Mouse (Mus musculus) ES-E14 (cell line): Measurements from ENCODE around the gene Asb8. TPM values are rescaled to one million over a fixed set of nuclear protein-coding genes. Genes with fewer than 3 reads are reported as not detected.
A peak's percentile ranks its signal among the peaks of the same experiment; 100 is the strongest.

ENCODE experiments used
- DNase-seq: peaks from one replicate; pipeline ENCODE4 v3.0.0-alpha.2; 2013; ENCODE audit warnings: low read depth, low spot score
- H3K27ac ChIP-seq: 2 replicates; pipeline ENCODE4 v1.5.1; 2012; ENCODE audit warnings: low read depth, mild to moderate bottlenecking, low read length, moderate library complexity, mixed read lengths; ENCODE audit not compliant: poor library complexity, insufficient read depth, severe bottlenecking
- H3K36me3 ChIP-seq: 2 replicates; pipeline ENCODE4 v1.6.1; 2012; ENCODE audit warnings: mild to moderate bottlenecking, low read length, moderate library complexity, mixed read lengths; ENCODE audit not compliant: control insufficient read depth, poor library complexity, insufficient read depth, severe bottlenecking
- H3K4me1 ChIP-seq, 2 experiments: fragments of 150-350 bp in 1 of 2; sonication (generic) in 1 of 2; 2 replicates each; pipeline ENCODE4 v1.6.1; 2012; ENCODE audit warnings: low read length in 2 of 2, mild to moderate bottlenecking in 1 of 2, mixed read lengths in 1 of 2; ENCODE audit not compliant: control insufficient read depth in 2 of 2, insufficient read depth in 2 of 2, poor library complexity in 1 of 2
- H3K4me3 ChIP-seq, 2 experiments: fragments of 150-350 bp in 1 of 2; sonication (generic) in 1 of 2; 2 replicates each; pipeline ENCODE4 v1.5.1; 2012; ENCODE audit warnings: low read length in 2 of 2, low read depth in 1 of 2, mild to moderate bottlenecking in 1 of 2, mixed read lengths in 1 of 2; ENCODE audit not compliant: insufficient read depth in 1 of 2, poor library complexity in 1 of 2, severe bottlenecking in 1 of 2
- H3K9ac ChIP-seq: 2 replicates; pipeline ENCODE4 v1.6.1; 2012; ENCODE audit warnings: low read depth, mild to moderate bottlenecking, low read length, mixed read lengths; ENCODE audit not compliant: poor library complexity, insufficient read depth, severe bottlenecking
- H3K9me3 ChIP-seq: fragments of 150-350 bp; sonication (generic); 2 replicates; pipeline ENCODE4 v1.6.1; 2012; ENCODE audit warnings: low read depth, mild to moderate bottlenecking, low read length; ENCODE audit not compliant: control insufficient read depth, insufficient read depth
- CHD2 ChIP-seq: IDR thresholded peaks from 2 replicates; pipeline ENCODE4 v1.6.1; 2014; ENCODE audit warnings: mild to moderate bottlenecking, low read depth, low read length, inconsistent platforms
- HCFC1 ChIP-seq: IDR thresholded peaks from 2 replicates; pipeline ENCODE4 v1.6.1; 2012; ENCODE audit warnings: low read length, inconsistent platforms, borderline replicate concordance; ENCODE audit not compliant: insufficient read depth
- MAFK ChIP-seq: IDR thresholded peaks from 2 replicates; pipeline ENCODE4 v1.6.1; 2014; ENCODE audit warnings: mild to moderate bottlenecking, low read depth, low read length, inconsistent platforms; ENCODE audit not compliant: insufficient read depth
- ZC3H11A ChIP-seq: IDR thresholded peaks from 2 replicates; pipeline ENCODE4 v1.6.1; 2012; ENCODE audit warnings: low read depth, mild to moderate bottlenecking, inconsistent platforms, low read length, borderline replicate concordance
- ZNF384 ChIP-seq: IDR thresholded peaks from 2 replicates; pipeline ENCODE4 v1.6.1; 2012; ENCODE audit warnings: low read depth, low read length, inconsistent platforms
- in situ Hi-C, 2 experiments: fragments of 600-800 bp; cut with MboI; formaldehyde crosslinking; loops; one replicate each; pipeline ENCODE4 v1.15.1; 2025; ENCODE audit warnings: low sequenced_read_pairs in 2 of 2, inconsistent platforms in 1 of 2; ENCODE audit not compliant: unreplicated experiment in 2 of 2
- total RNA-seq: library from RNA; depleted of rRNA; stranded (reverse); fragments of 300-350 nt; gene quantifications from 2 replicates; pipeline ENCODE4 v1.2.3, GENCODE M21; 2012

The Asb8 gene
- total RNA-seq, 1 experiment = 12.5 TPM

GRCm38 (mm10) chr15:98184456-98184855, 19.0 kb upstream of the Asb8 start:
- Histone ChIP-seq H3K9ac (no peak overlapping the region), H3K27ac (no peak overlapping the region), H3K9me3 (no peaks in the 10 kb centered on the region), H3K4me3 (no peak overlapping the region), H3K36me3 (no peaks in the 10 kb centered on the region), H3K4me1 (0 out of 4 replicates have a peak, but pooled peaks cover 0 to 2% of the 10 kb centered on the region in 2 experiments)
- in situ Hi-C loops = no loop called here
- TF ChIP-seq CHD2 = no peak
- no peak for TF ChIP-seq ZC3H11A
- no peak for TF ChIP-seq MAFK
- no peak for TF ChIP-seq HCFC1
- DNase-seq = no peak

GRCm38 (mm10) chr15:98181856-98182570, 16.6 kb upstream of the Asb8 start:
- no peak for TF ChIP-seq MAFK
- TF ChIP-seq ZNF384 = no peak
- no peak for TF ChIP-seq HCFC1
- no peak for TF ChIP-seq ZC3H11A
- no peak for TF ChIP-seq CHD2
- in situ Hi-C loops = no loop called here
- H3K9ac ChIP-seq = no peak overlapping the region
- no peak overlapping the region for H3K27ac ChIP-seq
- 0 out of 4 replicates have a peak, but pooled peaks cover 0 to 2% of the 10 kb centered on the region in 2 experiments for H3K4me1 ChIP-seq
- H3K36me3 ChIP-seq = no peaks in the 10 kb centered on the region
- no peaks in the 10 kb centered on the region for H3K9me3 ChIP-seq
- H3K4me3 ChIP-seq = no peak overlapping the region
- DNase-seq = no peak

- Histone ChIP-seq H3K27ac (no peak overlapping the region), H3K9ac (peak overlapping the region; percentile 53; the same call in 1 of the 2 replicates), H3K9me3 (no peaks in the 10 kb centered on the region), H3K4me3 (peak overlapping the region; percentile 49 to 78), H3K4me1 (0 out of 4 replicates have a peak, but pooled peaks cover 0 to 2% of the 10 kb centered on the region in 2 experiments), H3K36me3 (no peaks in the 10 kb centered on the region)
- peak; percentile 55; the same call in 1 of the 2 replicates for TF ChIP-seq ZC3H11A
- TF ChIP-seq ZNF384 = peak; percentile 78
- no peak for TF ChIP-seq HCFC1
- peak; percentile 88 for DNase-seq
- in situ Hi-C loops = no loop called here
Observed at GRCm38 (mm10) chr15:98181132-98181711, 15.8 kb upstream of the Asb8 start.

GRCm38 (mm10) chr15:98180567-98181131, 15.2 kb upstream of the Asb8 start:
- TF ChIP-seq MAFK = no peak
- TF ChIP-seq ZNF384 = no peak
- TF ChIP-seq HCFC1 = no peak
- TF ChIP-seq CHD2 = no peak
- TF ChIP-seq ZC3H11A = no peak
- Histone ChIP-seq H3K4me3 (peak overlapping the region; percentile 49 to 78), H3K4me1 (0 out of 4 replicates have a peak, but pooled peaks cover 0 to 2% of the 10 kb centered on the region in 2 experiments), H3K9ac (peak overlapping the region; percentile 53; the same call in 1 of the 2 replicates), H3K9me3 (no peaks in the 10 kb centered on the region), H3K36me3 (no peaks in the 10 kb centered on the region), H3K27ac (no peak overlapping the region)
- in situ Hi-C loops = no loop called here
- no peak for DNase-seq
